Mouse (Mus musculus): ENCODE measurements around the gene Fam229a. TPM values are rescaled to one million over a fixed set of nuclear protein-coding genes. Genes with fewer than 3 reads are reported as not detected.

Fam229a gene
- polyA plus RNA-seq, 1 experiment from 2014 or later, result not detected

- Histone ChIP-seq H3K4me2 (ENCODE audit: low read length) (no peak overlapping the region), H3K9ac (replicated peaks; ENCODE audit: low read length) (no peak overlapping the region), H3K4me1 (ENCODE audit: control insufficient read depth, insufficient read depth, low read length) (peaks cover 26% of the 10 kb centered on the region), H3K4me3 (replicated peaks; ENCODE audit: low read depth, low read length) (no peak overlapping the region), H3K27ac (replicated peaks; ENCODE audit: low read depth, low read length) (peak overlapping the region; percentile 57), H3K27me3 (ENCODE audit: control insufficient read depth, insufficient read depth, low read length) (no peaks in the 10 kb centered on the region), H3K9me3 (ENCODE audit: control insufficient read depth, low read length) (no peaks in the 10 kb centered on the region), H3K36me3 (ENCODE audit: control insufficient read depth, insufficient read depth, low read length) (peaks cover 16% of the 10 kb centered on the region)
- peak; percentile 44 for DNase-seq
- 9% methylated on average over 6 of the region's 6 CpGs for WGBS
- no peak for ATAC-seq (ENCODE audit: low FRiP score, low TSS enrichment)
Observed at GRCm38 (mm10) chr4:129511413-129512096, 20.6 kb downstream of the Fam229a start.

GRCm38 (mm10) chr4:129513086-129513767, 22.2 kb downstream of the Fam229a start, which contains the start of gene Marcksl1:
TSS of gene Marcksl1 (plus strand) at chr4:129513581.
- Histone ChIP-seq H3K4me3 (replicated peaks; ENCODE audit: low read depth, low read length) (peak within 1 kb of the TSS; percentile 100), H3K9ac (replicated peaks; ENCODE audit: low read length) (peak within 1 kb of the TSS; percentile 100), H3K4me2 (ENCODE audit: low read length) (peak within 1 kb of the TSS; percentile 77), H3K27ac (replicated peaks; ENCODE audit: low read depth, low read length) (peak within 1 kb of the TSS; percentile 99), H3K36me3 (ENCODE audit: control insufficient read depth, insufficient read depth, low read length) (peaks cover 33% of the 10 kb centered on the region), H3K4me1 (ENCODE audit: control insufficient read depth, insufficient read depth, low read length) (peaks cover 26% of the 10 kb centered on the region), H3K9me3 (ENCODE audit: control insufficient read depth, low read length) (no peaks in the 10 kb centered on the region), H3K27me3 (ENCODE audit: control insufficient read depth, insufficient read depth, low read length) (no peaks in the 10 kb centered on the region)
- peak; percentile 87 for ATAC-seq (ENCODE audit: low FRiP score, low TSS enrichment)
- 8% methylated on average over 37 of the region's 47 CpGs for WGBS
- DNase-seq, result peak; percentile 95

- WGBS, result 0% methylated on average over 56 of the region's 57 CpGs
- peak; percentile 61 for ATAC-seq (ENCODE audit: low FRiP score, low TSS enrichment)
Observed at GRCm38 (mm10) chr4:129513891-129514290, 22.9 kb downstream of the Fam229a start.

GRCm38 (mm10) chr4:129514300-129514898, 23.4 kb downstream of the Fam229a start:
- Histone ChIP-seq H3K27ac (replicated peaks; ENCODE audit: low read depth, low read length) (peak overlapping the region; percentile 99), H3K4me2 (ENCODE audit: low read length) (peak overlapping the region; percentile 77), H3K9me3 (ENCODE audit: control insufficient read depth, low read length) (no peaks in the 10 kb centered on the region), H3K4me3 (replicated peaks; ENCODE audit: low read depth, low read length) (peak overlapping the region; percentile 100), H3K27me3 (ENCODE audit: control insufficient read depth, insufficient read depth, low read length) (no peaks in the 10 kb centered on the region), H3K36me3 (ENCODE audit: control insufficient read depth, insufficient read depth, low read length) (peaks cover 41% of the 10 kb centered on the region), H3K9ac (replicated peaks; ENCODE audit: low read length) (peak overlapping the region; percentile 100), H3K4me1 (ENCODE audit: control insufficient read depth, insufficient read depth, low read length) (peaks cover 21% of the 10 kb centered on the region)
- 0% methylated on average over 34 of the region's 35 CpGs for WGBS
- DNase-seq (peak; percentile 88), ATAC-seq (ENCODE audit: low FRiP score, low TSS enrichment) (peak; percentile 44)

More at GRCm38 (mm10) chr4:129513891-129514290, 22.9 kb downstream of the Fam229a start:
- H3K4me3 ChIP-seq (replicated peaks; ENCODE audit: low read depth, low read length), result peak overlapping the region; percentile 100
- H3K27me3 ChIP-seq (ENCODE audit: control insufficient read depth, insufficient read depth, low read length), result no peaks in the 10 kb centered on the region
- DNase-seq, result peak; percentile 69
- H3K36me3 ChIP-seq (ENCODE audit: control insufficient read depth, insufficient read depth, low read length), result peaks cover 40% of the 10 kb centered on the region
- peak overlapping the region; percentile 100 for H3K9ac ChIP-seq (replicated peaks; ENCODE audit: low read length)
- H3K4me1 ChIP-seq (ENCODE audit: control insufficient read depth, insufficient read depth, low read length), result peaks cover 26% of the 10 kb centered on the region
- H3K9me3 ChIP-seq (ENCODE audit: control insufficient read depth, low read length), result no peaks in the 10 kb centered on the region
- peak overlapping the region; percentile 77 for H3K4me2 ChIP-seq (ENCODE audit: low read length)
- peak overlapping the region; percentile 99 for H3K27ac ChIP-seq (replicated peaks; ENCODE audit: low read depth, low read length)

- no peak overlapping the region for H3K27ac ChIP-seq (replicated peaks; ENCODE audit: low read depth, low read length)
Observed at GRCm38 (mm10) chr4:129516925-129517324, 25.9 kb downstream of the Fam229a start.

GRCm38 (mm10) chr4:129518519-129518918, 27.5 kb downstream of the Fam229a start:
- Histone ChIP-seq H3K27ac (replicated peaks; ENCODE audit: low read depth, low read length) (no peak overlapping the region), H3K4me1 (ENCODE audit: control insufficient read depth, insufficient read depth, low read length) (peaks cover 8% of the 10 kb centered on the region), H3K9me3 (ENCODE audit: control insufficient read depth, low read length) (no peaks in the 10 kb centered on the region), H3K27me3 (ENCODE audit: control insufficient read depth, insufficient read depth, low read length) (no peaks in the 10 kb centered on the region), H3K4me3 (replicated peaks; ENCODE audit: low read depth, low read length) (no peak overlapping the region), H3K4me2 (ENCODE audit: low read length) (no peak overlapping the region), H3K36me3 (ENCODE audit: control insufficient read depth, insufficient read depth, low read length) (peaks cover 79% of the 10 kb centered on the region), H3K9ac (replicated peaks; ENCODE audit: low read length) (no peak overlapping the region)
- ATAC-seq (ENCODE audit: low FRiP score, low TSS enrichment) (no peak), DNase-seq (no peak)
- 94% methylated on average over 6 of the region's 8 CpGs for WGBS

More at GRCm38 (mm10) chr4:129516925-129517324, 25.9 kb downstream of the Fam229a start:
- Histone ChIP-seq H3K4me2 (ENCODE audit: low read length) (no peak overlapping the region), H3K4me3 (replicated peaks; ENCODE audit: low read depth, low read length) (peak overlapping the region; percentile 13; the same call in 1 of the 2 replicates), H3K4me1 (ENCODE audit: control insufficient read depth, insufficient read depth, low read length) (peaks cover 14% of the 10 kb centered on the region), H3K9ac (replicated peaks; ENCODE audit: low read length) (0 out of 2 replicates have a peak overlapping the region, but pooled peaks have one; percentile 20), H3K27me3 (ENCODE audit: control insufficient read depth, insufficient read depth, low read length) (no peaks in the 10 kb centered on the region), H3K36me3 (ENCODE audit: control insufficient read depth, insufficient read depth, low read length) (peaks cover 63% of the 10 kb centered on the region), H3K9me3 (ENCODE audit: control insufficient read depth, low read length) (no peaks in the 10 kb centered on the region)
- DNase-seq (no peak), ATAC-seq (ENCODE audit: low FRiP score, low TSS enrichment) (no peak)
- WGBS, result 56% methylated on average over 2 of the region's 2 CpGs

- H3K4me3 ChIP-seq (replicated peaks; ENCODE audit: low read depth, low read length), result no peak overlapping the region
- ATAC-seq (ENCODE audit: low FRiP score, low TSS enrichment), result no peak
- 91% methylated on average over 5 of the region's 5 CpGs for WGBS
- no peaks in the 10 kb centered on the region for H3K4me1 ChIP-seq (ENCODE audit: control insufficient read depth, insufficient read depth, low read length)
- no peak overlapping the region for H3K27ac ChIP-seq (replicated peaks; ENCODE audit: low read depth, low read length)
- no peaks in the 10 kb centered on the region for H3K27me3 ChIP-seq (ENCODE audit: control insufficient read depth, insufficient read depth, low read length)
- DNase-seq, result no peak
- H3K9me3 ChIP-seq (ENCODE audit: control insufficient read depth, low read length), result no peaks in the 10 kb centered on the region
- no peak overlapping the region for H3K9ac ChIP-seq (replicated peaks; ENCODE audit: low read length)
- no peak overlapping the region for H3K4me2 ChIP-seq (ENCODE audit: low read length)
- H3K36me3 ChIP-seq (ENCODE audit: control insufficient read depth, insufficient read depth, low read length), result peaks cover 82% of the 10 kb centered on the region
Observed at GRCm38 (mm10) chr4:129525338-129525737, 34.3 kb downstream of the Fam229a start.

GRCm38 (mm10) chr4:129525889-129526288, 34.9 kb downstream of the Fam229a start:
- Histone ChIP-seq H3K36me3 (ENCODE audit: control insufficient read depth, insufficient read depth, low read length) (peaks cover 82% of the 10 kb centered on the region), H3K9ac (replicated peaks; ENCODE audit: low read length) (no peak overlapping the region), H3K9me3 (ENCODE audit: control insufficient read depth, low read length) (no peaks in the 10 kb centered on the region), H3K27me3 (ENCODE audit: control insufficient read depth, insufficient read depth, low read length) (no peaks in the 10 kb centered on the region), H3K4me3 (replicated peaks; ENCODE audit: low read depth, low read length) (no peak overlapping the region), H3K4me1 (ENCODE audit: control insufficient read depth, insufficient read depth, low read length) (no peaks in the 10 kb centered on the region), H3K27ac (replicated peaks; ENCODE audit: low read depth, low read length) (no peak overlapping the region), H3K4me2 (ENCODE audit: low read length) (no peak overlapping the region)
- no peak for DNase-seq
- 86% methylated on average over 3 of the region's 3 CpGs for WGBS
- ATAC-seq (ENCODE audit: low FRiP score, low TSS enrichment), result no peak
